Mouse (Mus musculus) left cerebral cortex, adult 9 months (tissue): ENCODE measurements at regions not wholly inside any gene's neighbourhood (a gene's known extent, or its start where the extent isn't known, plus 50 kb on each side); places are given as distances from the start of the nearest gene placed in this dataset.

ENCODE experiments used
- DNase-seq, 2 experiments: peaks; one replicate each; pipeline ENCODE4 v3.0.0; 2022; ENCODE audit warnings: low spot score in 2 of 2

GRCm38 (mm10) chr19:37492572-37492971 is 57.6 kb upstream of the Exoc6 start:
- no peak for DNase-seq

- DNase-seq, result no peak
These were observed 56.8 kb upstream of the Exoc6 start for GRCm38 (mm10) chr19:37493378-37493777.

- DNase-seq, result peak in 1 of 2 experiments; percentile 13
These were observed 56.2 kb upstream of the Exoc6 start for GRCm38 (mm10) chr19:37493921-37494485.

GRCm38 (mm10) chr19:37494806-37495205 is 55.4 kb upstream of the Exoc6 start:
- DNase-seq, result no peak

GRCm38 (mm10) chr19:37495319-37496270 is 54.6 kb upstream of the Exoc6 start:
- peak in 1 of 2 experiments; percentile 31 for DNase-seq

- DNase-seq, result no peak
These were observed 53.5 kb upstream of the Exoc6 start for GRCm38 (mm10) chr19:37496759-37497158.

- peak in 1 of 2 experiments; percentile 50 for DNase-seq
These were observed 53.1 kb upstream of the Exoc6 start for GRCm38 (mm10) chr19:37497161-37497560.

GRCm38 (mm10) chr19:37498438-37498837 is 51.8 kb upstream of the Exoc6 start:
- DNase-seq, result no peak
